Mouse (Mus musculus) kidney, postnatal 4 days (tissue): ENCODE results near the gene Dpep1.
A peak's percentile ranks its signal among the peaks of the same experiment; 100 is the strongest.
"Not testable (repeated sequence)": the region's sequence is repeated elsewhere in the genome, so short reads cannot be mapped to it uniquely, and the experiment has no call there.

Source experiments
- DNase-seq, 2 experiments: peaks; one replicate each; pipeline ENCODE4 v3.0.0; 2021; ENCODE audit warnings: mixed read lengths in 2 of 2

Gene Dpep1

GRCm38 (mm10) chr8:123212321-123213117 lies 26.5 kb downstream of the Dpep1 start, which contains the start of the genes Chmp1a and Spata33:
Gene Chmp1a, minus strand, starts transcription at chr8:123212763.
Gene Spata33, plus strand, starts transcription at chr8:123212832.
- peak; percentile 95 to 97 for DNase-seq

GRCm38 (mm10) chr8:123213118-123213772 lies 27.2 kb downstream of the Dpep1 start:
- peak in 1 of 2 experiments; percentile 39 for DNase-seq

- DNase-seq: no peak
Observed at GRCm38 (mm10) chr8:123215430-123215829, 29.4 kb downstream of the Dpep1 start.

GRCm38 (mm10) chr8:123220917-123221316 lies 34.9 kb downstream of the Dpep1 start:
- no peak for DNase-seq

GRCm38 (mm10) chr8:123224278-123225266 lies 38.5 kb downstream of the Dpep1 start, which contains the start of gene Cdk10:
Gene Cdk10, plus strand, starts transcription at chr8:123224842.
- peak; percentile 96 for DNase-seq

- no peak for DNase-seq
Observed at GRCm38 (mm10) chr8:123228416-123228815, 42.4 kb downstream of the Dpep1 start.

- not testable (repeated sequence) for DNase-seq
Observed at GRCm38 (mm10) chr8:123230326-123230725, 44.3 kb downstream of the Dpep1 start.

- peak; percentile 52 to 59 for DNase-seq
Observed at GRCm38 (mm10) chr8:123231742-123232141, 45.7 kb downstream of the Dpep1 start.

GRCm38 (mm10) chr8:123232553-123232952 lies 46.5 kb downstream of the Dpep1 start:
- DNase-seq: no peak

- DNase-seq: no peak
Observed at GRCm38 (mm10) chr8:123233300-123233699, 47.3 kb downstream of the Dpep1 start.

GRCm38 (mm10) chr8:123233760-123234159 lies 47.7 kb downstream of the Dpep1 start:
- no peak for DNase-seq

GRCm38 (mm10) chr8:123234918-123235519 lies 49.0 kb downstream of the Dpep1 start:
- DNase-seq: peak; percentile 26 to 35

- peak; percentile 92 to 94 for DNase-seq
Observed at GRCm38 (mm10) chr8:123235520-123236497, 49.8 kb downstream of the Dpep1 start, which contains the start of gene Spata2l. Gene Spata2l, minus strand, starts transcription at chr8:123236233.

GRCm38 (mm10) chr8:123239398-123239797 lies 53.4 kb downstream of the Dpep1 start:
- no peak for DNase-seq

GRCm38 (mm10) chr8:123242107-123242923 lies 56.3 kb downstream of the Dpep1 start:
- DNase-seq: no peak

GRCm38 (mm10) chr8:123243053-123243452 lies 57.0 kb downstream of the Dpep1 start:
- no peak for DNase-seq

- DNase-seq: no peak
Observed at GRCm38 (mm10) chr8:123244382-123244781, 58.3 kb downstream of the Dpep1 start.

GRCm38 (mm10) chr8:123245543-123245942 lies 59.5 kb downstream of the Dpep1 start:
- no peak for DNase-seq

GRCm38 (mm10) chr8:123247748-123248147 lies 61.7 kb downstream of the Dpep1 start:
- DNase-seq: no peak

GRCm38 (mm10) chr8:123248596-123248995 lies 62.6 kb downstream of the Dpep1 start:
- no peak for DNase-seq
